In genomic region chr2:30590909-30591308, GRCm38 (mm10) we compare ENCODE assay signal across 9 mouse cellular contexts. TPM values are rescaled to one million over a fixed set of nuclear protein-coding genes. Genes with fewer than 3 reads are reported as not detected.
DNase-seq lines count a peak whose midpoint lies in the region; ATAC-seq and TF ChIP-seq lines count a peak whose summit lies in the region.
"Had no signal": no experiment of that assay in that cellular context is flagged by ENCODE, and none has a peak within 500 bp of the region (broad histone marks: within the 10 kb centered on the region; RNA-seq: fewer than 3 reads in every experiment).

No protein-coding gene starts in this region.

- H3K4me3 ChIP-seq in spleen, adult 2 months (ENCODE audit: extremely low read depth, insufficient read depth, insufficient read length) = no peak overlapping the region
- no peak overlapping the region for H3K4me3 ChIP-seq in intestine, postnatal 0 days (ENCODE audit: low read depth, low read length)
- 0 out of 2 replicates have a peak overlapping the region, but pooled peaks have one; percentile 10 for H3K4me3 ChIP-seq in liver, adult 2 months (ENCODE audit: insufficient read depth, low read depth, low read length)
- H3K4me3 ChIP-seq: erythroblast, embryonic 14.5 days had no signal

- peak; percentile 29 to 30 for DNase-seq in spleen, adult 2 months (ENCODE audit: low read depth in 1 of 2, low spot score in 2 of 2)
- no peak for DNase-seq in spleen, postnatal 10 days (ENCODE audit: low spot score in 2 of 2)
- peak; percentile 69 for DNase-seq in cerebellum, adult 11-12 months
- DNase-seq in gonadal fat pad, adult 2 months (ENCODE audit: low read depth) = peak; percentile 20
- DNase-seq in liver, adult 2 months (ENCODE audit: extremely low read depth, low read depth, low spot score) = peak; percentile 71
- DNase-seq in spleen, adult 18-20 months = no peak

- ATAC-seq in intestine, postnatal 0 days = peak; percentile 76
- ATAC-seq in monocyte, adult 5-6 weeks (replicated peaks; ENCODE audit: insufficient number of reproducible peaks, low FRiP score, low TSS enrichment, poor library complexity, severe bottlenecking) = peak; percentile 80

- H3K9ac ChIP-seq in intestine, postnatal 0 days (ENCODE audit: low read depth, low read length) = no peak overlapping the region
- H3K9ac ChIP-seq in liver, adult 2 months (ENCODE audit: low read depth, low read length) = no peak overlapping the region

- no peaks in the 10 kb centered on the region for H3K79me2 ChIP-seq in liver, adult 2 months (ENCODE audit: control insufficient read depth, insufficient read depth, low read length)

- peak overlapping the region; percentile 47 for H3K4me2 ChIP-seq in intestine, postnatal 0 days (replicated peaks; ENCODE audit: low read depth)

- no peaks in the 10 kb centered on the region for H3K27me3 ChIP-seq in spleen, adult 2 months (ENCODE audit: control insufficient read depth, insufficient read depth, low read length)
- H3K27me3 ChIP-seq in intestine, postnatal 0 days (replicated peaks; ENCODE audit: control insufficient read depth, insufficient read depth, low read length) = no peaks in the 10 kb centered on the region
- no peaks in the 10 kb centered on the region for H3K27me3 ChIP-seq in liver, adult 2 months (ENCODE audit: control insufficient read depth, insufficient read depth, low read length)

- H3K9me3 ChIP-seq in intestine, postnatal 0 days (ENCODE audit: control insufficient read depth) = no peaks in the 10 kb centered on the region

- no peak overlapping the region for H3K27ac ChIP-seq in spleen, adult 2 months (ENCODE audit: insufficient read depth, low read length)
- no peak overlapping the region for H3K27ac ChIP-seq in intestine, postnatal 0 days (ENCODE audit: low read depth, low read length)
- no peak overlapping the region for H3K27ac ChIP-seq in liver, adult 2 months (replicated peaks; ENCODE audit: insufficient read depth, low read depth, low read length)

- H3K4me1 ChIP-seq in spleen, adult 2 months (ENCODE audit: control insufficient read depth, insufficient read depth, insufficient read length) = peaks cover 23% of the 10 kb centered on the region
- H3K4me1 ChIP-seq in intestine, postnatal 0 days (replicated peaks; ENCODE audit: control insufficient read depth, insufficient read depth, low read length) = no peaks in the 10 kb centered on the region
- peaks cover 2% of the 10 kb centered on the region for H3K4me1 ChIP-seq in liver, adult 2 months (ENCODE audit: control insufficient read depth, insufficient read depth, low read length)

- no peaks in the 10 kb centered on the region for H3K36me3 ChIP-seq in spleen, adult 2 months (ENCODE audit: control insufficient read depth, insufficient read depth, low read length)
- no peaks in the 10 kb centered on the region for H3K36me3 ChIP-seq in intestine, postnatal 0 days (ENCODE audit: control insufficient read depth, insufficient read depth)
- H3K36me3 ChIP-seq in liver, adult 2 months (ENCODE audit: control insufficient read depth, insufficient read depth, low read length) = no peaks in the 10 kb centered on the region

- WGBS in spleen, adult 2 months = 4% methylated on average over 3 of the region's 3 CpGs
- WGBS in intestine, postnatal 0 days = 3% methylated on average over 3 of the region's 3 CpGs
- 10% methylated on average over 3 of the region's 3 CpGs for WGBS in liver, adult 2 months

- TF ChIP-seq CTCF in spleen, adult 2 months (IDR thresholded peaks at IDR 0.05; ENCODE audit: extremely low read depth, insufficient read depth, insufficient read length, insufficient replicate concordance) = no peak
- TF ChIP-seq CTCF in intestine, postnatal 0 days (IDR thresholded peaks at IDR 0.05; ENCODE audit: low read depth) = no peak
- no peak for TF ChIP-seq CTCF in liver, adult 2 months (IDR thresholded peaks at IDR 0.05; ENCODE audit: low read depth, low read length)

- no peak for TF ChIP-seq POLR2A in spleen, adult 2 months (IDR thresholded peaks at IDR 0.05; ENCODE audit: low read depth, low read length)
- no peak for TF ChIP-seq POLR2A in liver, adult 2 months (IDR thresholded peaks at IDR 0.05; ENCODE audit: extremely low read depth, insufficient read depth, low read length)

RNA-seq across cellular contexts. Expression of gene Cstad, which starts 3.9 kb away (rescaled TPM):
- 0.85 and 1.5 TPM in 2 replicates for polyA plus RNA-seq in spleen, adult 2 months (2012; rRNA removed)
- 1.2 and 1.6 TPM in 2 replicates for polyA plus RNA-seq in gonadal fat pad, adult 2 months (2012; rRNA removed)
- 0.53 and 0.63 TPM in 2 replicates for polyA plus RNA-seq in intestine, postnatal 0 days (2015; fragmentation: Nextera tagmentation; extraction: Ambion mirVana)
- total RNA-seq in liver, adult 2 months (2014; rRNA removed) = 0.46 TPM in 1 of 2 replicates, not detected in the other
- polyA plus RNA-seq in liver, adult 2 months (2012; rRNA removed) = not detected in 2 replicates
- total RNA-seq in monocyte, adult 5-6 weeks (2017) = 4.5 to 7.0 TPM in 2 of 3 replicates, not detected in the other
- polyA plus RNA-seq: erythroblast, embryonic 14.5 days had no signal

Comparison
In these comparisons a context has a peak if more than half of its experiments do, and no peak if none do; other contexts are left out.
1. DNase-seq: peak in spleen, adult 2 months (2 of 2), cerebellum, adult 11-12 months (single experiment), gonadal fat pad, adult 2 months (single experiment) and liver, adult 2 months (single experiment); none in spleen, postnatal 10 days (0 of 2) and spleen, adult 18-20 months (0 of 2).